Mouse (Mus musculus): ENCODE measurements around the gene Olfr324. TPM values are rescaled to one million over a fixed set of nuclear protein-coding genes. Genes with fewer than 3 reads are reported as not detected.

Gene Olfr324
- total and polyA plus RNA-seq, 2 experiments from 2014 or later, result 0.13 TPM; not detected in 1

DNA sequence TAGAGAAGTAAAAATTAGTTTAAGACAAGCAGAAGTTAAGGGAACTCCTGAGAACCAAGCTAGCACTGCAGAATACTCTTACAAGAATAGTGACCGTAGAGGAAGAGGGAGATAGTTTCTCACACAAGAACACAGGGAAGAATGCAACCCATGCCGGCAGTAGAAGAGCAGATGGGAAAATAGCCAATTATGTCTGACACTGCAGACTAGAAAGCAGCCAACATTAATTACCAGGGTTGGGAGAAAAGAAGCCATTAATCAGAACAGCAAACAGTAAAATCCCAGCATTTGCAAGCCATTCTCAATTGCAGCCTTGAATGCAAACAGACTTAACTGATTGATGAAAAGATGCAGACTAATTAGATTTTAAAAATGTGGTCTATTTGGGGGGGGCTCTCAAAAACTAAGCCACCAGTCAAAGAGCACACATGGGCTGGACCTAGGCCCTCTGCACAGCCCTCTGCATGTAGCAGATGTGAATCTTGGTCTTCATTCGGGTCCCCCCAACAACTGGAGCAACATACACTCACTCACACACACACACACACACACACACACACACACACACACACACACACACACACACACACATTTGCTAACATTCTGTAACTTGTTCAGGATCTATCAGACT lies 6.2 kb upstream of the Olfr324 start:
- H3K4me3 ChIP-seq (ENCODE audit: low read depth, low read length), result no peak overlapping the region
- no peaks in the 10 kb centered on the region for H3K36me3 ChIP-seq (ENCODE audit: insufficient read depth)
- WGBS, result 11% methylated on average over 3 of the region's 3 CpGs
- ATAC-seq (no peak), DNase-seq (peak; percentile 39)
- TF ChIP-seq CTCF (IDR thresholded peaks at IDR 0.05; ENCODE audit: low read depth), result no peak
- H3K27ac ChIP-seq (ENCODE audit: low read depth, low read length), result no peak overlapping the region
- no peak overlapping the region for H3K4me2 ChIP-seq (ENCODE audit: low read depth)
- H3K9ac ChIP-seq, result no peak overlapping the region
- H3K4me1 ChIP-seq (ENCODE audit: insufficient read depth), result no peaks in the 10 kb centered on the region
- no peaks in the 10 kb centered on the region for H3K27me3 ChIP-seq (ENCODE audit: insufficient read depth, low read length)
- no peaks in the 10 kb centered on the region for H3K9me3 ChIP-seq (ENCODE audit: low read length)

DNA sequence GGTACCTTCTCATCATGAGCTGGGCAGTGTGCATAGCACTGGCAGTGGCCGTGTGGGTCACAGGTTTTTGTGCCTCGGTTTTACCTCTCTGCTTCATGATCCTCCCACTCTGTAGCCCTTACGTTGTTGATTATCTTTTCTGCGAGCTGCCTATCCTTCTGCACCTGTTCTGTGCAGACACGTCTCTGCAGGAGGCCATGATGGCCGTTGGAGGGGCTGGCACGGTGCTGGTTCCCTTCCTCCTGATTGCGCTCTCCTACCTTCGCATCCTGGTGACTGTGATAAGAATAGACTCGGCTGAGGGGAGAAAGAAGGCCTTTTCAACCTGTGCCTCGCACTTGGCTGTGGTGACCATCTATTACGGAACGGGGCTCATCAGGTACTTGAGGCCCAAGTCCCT lies 2.9 kb downstream of the Olfr324 start:
- Histone ChIP-seq H3K4me1 (ENCODE audit: insufficient read depth) (no peaks in the 10 kb centered on the region), H3K4me3 (ENCODE audit: low read depth, low read length) (no peak overlapping the region), H3K4me2 (ENCODE audit: low read depth) (no peak overlapping the region), H3K27me3 (ENCODE audit: insufficient read depth, low read length) (no peaks in the 10 kb centered on the region), H3K27ac (ENCODE audit: low read depth, low read length) (no peak overlapping the region), H3K9ac (no peak overlapping the region), H3K9me3 (ENCODE audit: low read length) (no peaks in the 10 kb centered on the region), H3K36me3 (ENCODE audit: insufficient read depth) (no peaks in the 10 kb centered on the region)
- ATAC-seq (no peak), DNase-seq (no peak)
- 92% methylated on average over 13 of the region's 13 CpGs for WGBS
- TF ChIP-seq CTCF (IDR thresholded peaks at IDR 0.05; ENCODE audit: low read depth), result no peak

- DNase-seq (no peak), ATAC-seq (no peak)
- Histone ChIP-seq H3K36me3 (ENCODE audit: insufficient read depth) (no peaks in the 10 kb centered on the region), H3K9me3 (ENCODE audit: low read length) (no peaks in the 10 kb centered on the region), H3K4me1 (ENCODE audit: insufficient read depth) (no peaks in the 10 kb centered on the region), H3K4me3 (ENCODE audit: low read depth, low read length) (no peak overlapping the region), H3K4me2 (ENCODE audit: low read depth) (no peak overlapping the region), H3K27me3 (ENCODE audit: insufficient read depth, low read length) (no peaks in the 10 kb centered on the region), H3K9ac (no peak overlapping the region), H3K27ac (ENCODE audit: low read depth, low read length) (no peak overlapping the region)
- no peak for TF ChIP-seq CTCF (IDR thresholded peaks at IDR 0.05; ENCODE audit: low read depth)
Measured at GRCm38 (mm10) chr11:58602062-58602461, 7.1 kb downstream of the Olfr324 start.

DNA sequence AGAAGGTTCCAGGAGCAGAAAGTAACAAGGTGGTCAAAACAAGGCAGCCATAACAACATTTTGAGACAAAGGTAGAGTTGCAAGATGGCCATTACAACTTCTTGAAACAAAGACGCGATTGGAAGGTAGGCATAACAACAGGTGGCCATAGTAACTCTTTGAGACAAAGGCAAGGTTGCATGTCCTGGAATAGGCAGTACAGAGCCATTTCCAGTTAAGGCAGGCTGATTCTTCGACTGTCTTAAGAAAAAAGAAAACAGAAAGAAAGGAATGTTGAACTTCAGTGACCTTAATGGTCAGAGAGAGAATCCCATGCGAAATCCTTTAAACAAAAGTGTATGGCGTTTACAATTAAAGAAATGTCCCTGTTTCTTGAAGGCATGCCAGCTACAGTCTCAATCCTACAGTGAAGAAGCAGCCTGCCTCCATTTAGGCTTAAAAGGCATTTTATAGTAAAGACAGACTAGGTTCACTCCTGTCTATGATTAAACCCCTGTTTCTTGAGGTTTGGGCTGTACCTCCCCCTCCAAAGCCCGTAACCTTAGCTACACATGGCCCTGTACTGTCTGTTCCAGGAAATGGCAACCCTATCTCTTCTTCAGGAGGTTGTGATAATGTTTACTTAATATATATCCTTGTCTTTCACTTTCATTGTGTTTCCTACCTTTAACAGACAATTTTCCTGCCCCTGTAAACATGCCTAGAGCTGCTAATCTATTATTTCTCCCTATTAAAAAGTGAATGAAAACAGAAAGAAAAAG lies 8.1 kb downstream of the Olfr324 start:
- no peak overlapping the region for H3K9ac ChIP-seq
- DNase-seq (no peak), ATAC-seq (no peak)
- H3K9me3 ChIP-seq (ENCODE audit: low read length), result no peaks in the 10 kb centered on the region
- H3K27me3 ChIP-seq (ENCODE audit: insufficient read depth, low read length), result no peaks in the 10 kb centered on the region
- TF ChIP-seq CTCF (IDR thresholded peaks at IDR 0.05; ENCODE audit: low read depth), result no peak
- H3K4me1 ChIP-seq (ENCODE audit: insufficient read depth), result no peaks in the 10 kb centered on the region
- no peak overlapping the region for H3K4me2 ChIP-seq (ENCODE audit: low read depth)
- H3K27ac ChIP-seq (ENCODE audit: low read depth, low read length), result no peak overlapping the region
- no peaks in the 10 kb centered on the region for H3K36me3 ChIP-seq (ENCODE audit: insufficient read depth)
- no peak overlapping the region for H3K4me3 ChIP-seq (ENCODE audit: low read depth, low read length)
- 83% methylated on average over 6 of the region's 6 CpGs for WGBS

DNA sequence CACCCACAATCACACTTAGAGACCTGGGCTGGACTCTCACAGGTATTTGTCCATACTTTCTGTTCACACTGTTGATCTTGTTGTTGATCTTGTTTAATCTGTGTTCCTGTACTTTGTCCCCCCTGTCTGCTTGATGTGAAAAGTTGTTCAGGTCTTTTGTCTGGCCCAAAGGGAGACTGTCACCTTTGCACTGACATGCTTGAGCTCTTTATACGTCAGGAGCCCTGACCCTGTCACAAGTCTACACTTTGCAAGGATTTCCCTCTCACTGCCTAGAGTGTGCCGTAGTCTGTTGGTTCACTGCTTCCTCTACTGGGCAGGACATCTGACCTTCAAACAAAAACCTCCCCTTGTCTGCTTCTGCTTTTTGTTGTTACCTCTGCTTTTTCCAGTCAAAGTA lies 9.8 kb downstream of the Olfr324 start:
- no peaks in the 10 kb centered on the region for H3K9me3 ChIP-seq (ENCODE audit: low read length)
- H3K9ac ChIP-seq, result no peak overlapping the region
- no peaks in the 10 kb centered on the region for H3K4me1 ChIP-seq (ENCODE audit: insufficient read depth)
- no peak overlapping the region for H3K27ac ChIP-seq (ENCODE audit: low read depth, low read length)
- DNase-seq (no peak), ATAC-seq (no peak)
- no peak for TF ChIP-seq CTCF (IDR thresholded peaks at IDR 0.05; ENCODE audit: low read depth)
- no peaks in the 10 kb centered on the region for H3K36me3 ChIP-seq (ENCODE audit: insufficient read depth)
- no peak overlapping the region for H3K4me2 ChIP-seq (ENCODE audit: low read depth)
- H3K4me3 ChIP-seq (ENCODE audit: low read depth, low read length), result no peak overlapping the region
- 72% methylated on average over 2 of the region's 2 CpGs for WGBS
- no peaks in the 10 kb centered on the region for H3K27me3 ChIP-seq (ENCODE audit: insufficient read depth, low read length)

DNA sequence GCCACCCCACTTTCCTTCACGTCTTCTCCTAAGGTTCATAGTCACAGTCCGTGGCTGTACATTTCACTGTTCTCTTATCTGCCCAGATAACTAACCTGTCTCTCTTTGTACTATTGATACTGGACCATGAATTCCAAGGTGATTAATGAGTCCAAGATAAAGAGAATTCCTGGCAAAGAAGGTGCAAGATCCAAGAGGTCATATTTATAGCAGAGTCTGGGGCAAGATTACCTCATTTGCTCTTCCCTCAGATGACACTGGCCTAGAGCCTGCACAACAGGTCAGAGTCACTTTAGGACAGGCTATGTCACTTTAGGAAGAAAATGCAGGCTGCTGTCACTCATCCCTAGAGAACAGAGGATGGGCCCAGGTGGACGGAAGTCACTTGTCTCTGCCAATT lies 10.3 kb downstream of the Olfr324 start:
- ATAC-seq (no peak), DNase-seq (no peak)
- Histone ChIP-seq H3K9me3 (ENCODE audit: low read length) (no peaks in the 10 kb centered on the region), H3K9ac (no peak overlapping the region), H3K27ac (ENCODE audit: low read depth, low read length) (no peak overlapping the region), H3K27me3 (ENCODE audit: insufficient read depth, low read length) (no peaks in the 10 kb centered on the region), H3K4me3 (ENCODE audit: low read depth, low read length) (no peak overlapping the region), H3K4me2 (ENCODE audit: low read depth) (no peak overlapping the region), H3K36me3 (ENCODE audit: insufficient read depth) (no peaks in the 10 kb centered on the region), H3K4me1 (ENCODE audit: insufficient read depth) (no peaks in the 10 kb centered on the region)
- no peak for TF ChIP-seq CTCF (IDR thresholded peaks at IDR 0.05; ENCODE audit: low read depth)
- WGBS, result 93% methylated on average over 3 of the region's 3 CpGs

DNA sequence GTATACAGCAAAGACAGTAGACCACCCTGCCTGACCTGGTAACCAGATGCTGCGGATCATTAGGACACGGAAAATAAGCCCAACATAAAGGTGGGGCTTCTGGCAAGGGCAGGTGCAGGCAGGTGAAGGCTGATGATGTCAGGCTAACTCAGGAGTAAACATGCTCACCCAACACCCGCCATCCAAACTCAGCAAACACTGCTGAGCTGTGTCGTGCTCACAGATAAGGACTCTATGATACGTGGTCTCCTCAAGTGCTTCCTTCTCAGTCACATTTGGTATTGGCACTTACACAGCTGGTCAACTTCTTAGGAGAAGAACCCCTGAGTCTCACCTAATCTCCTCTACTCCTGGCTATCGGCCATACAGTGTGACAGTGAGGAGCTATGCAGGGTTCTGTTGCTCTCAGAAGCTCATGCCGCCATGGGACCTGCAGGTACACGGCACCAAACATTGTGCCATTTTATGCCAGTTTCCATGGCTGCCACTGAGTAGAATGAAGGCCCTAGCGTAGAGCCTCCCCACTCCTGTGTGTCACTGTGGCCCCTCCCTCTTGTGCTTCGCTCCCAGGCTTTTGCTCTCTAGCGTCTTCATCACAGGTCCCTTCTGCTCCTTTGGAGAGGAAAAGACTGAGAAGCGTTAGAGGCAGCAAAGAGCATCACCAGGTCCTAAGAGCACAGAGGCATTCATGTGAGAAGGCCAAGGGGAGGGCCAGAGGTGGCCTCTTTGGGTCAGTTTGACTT lies 11.4 kb downstream of the Olfr324 start:
- no peaks in the 10 kb centered on the region for H3K4me1 ChIP-seq (ENCODE audit: insufficient read depth)
- H3K4me3 ChIP-seq (ENCODE audit: low read depth, low read length), result no peak overlapping the region
- DNase-seq (no peak), ATAC-seq (no peak)
- no peak for TF ChIP-seq CTCF (IDR thresholded peaks at IDR 0.05; ENCODE audit: low read depth)
- no peak overlapping the region for H3K27ac ChIP-seq (ENCODE audit: low read depth, low read length)
- no peaks in the 10 kb centered on the region for H3K36me3 ChIP-seq (ENCODE audit: insufficient read depth)
- H3K4me2 ChIP-seq (ENCODE audit: low read depth), result no peak overlapping the region
- H3K9me3 ChIP-seq (ENCODE audit: low read length), result no peaks in the 10 kb centered on the region
- 91% methylated on average over 12 of the region's 12 CpGs for WGBS
- H3K9ac ChIP-seq, result no peak overlapping the region
- H3K27me3 ChIP-seq (ENCODE audit: insufficient read depth, low read length), result no peaks in the 10 kb centered on the region

Data from forebrain, postnatal 0 days (tissue).